Mouse (Mus musculus) olfactory bulb, adult 2 months (tissue): Measurements from ENCODE around the gene Notch2. TPM values are rescaled to one million over a fixed set of nuclear protein-coding genes. Genes with fewer than 3 reads are reported as not detected.
A peak's percentile ranks its signal among the peaks of the same experiment; 100 is the strongest.

Source experiments
- H3K27ac ChIP-seq: fragments of 200-500 bp; 2 replicates; pipeline ENCODE4 v1.5.1; 2012; ENCODE audit warnings: low read depth, low read length; ENCODE audit not compliant: insufficient read depth
- H3K4me1 ChIP-seq: fragments of 200-500 bp; 2 replicates; pipeline ENCODE4 v1.6.1; 2012; ENCODE audit warnings: low read length; ENCODE audit not compliant: control insufficient read depth, insufficient read depth
- H3K4me3 ChIP-seq: fragments of 200-500 bp; 2 replicates; pipeline ENCODE4 v1.5.1; 2012; ENCODE audit warnings: mild to moderate bottlenecking, low read depth, low read length, moderate library complexity; ENCODE audit not compliant: insufficient read depth
- CTCF ChIP-seq: fragments of 200-500 bp; IDR thresholded peaks from 2 replicates; pipeline ENCODE4 v1.5.1; 2012; ENCODE audit warnings: low read depth, mild to moderate bottlenecking, low read length, moderate library complexity; ENCODE audit not compliant: insufficient read depth
- POLR2A ChIP-seq: fragments of 200-500 bp; IDR thresholded peaks from 2 replicates; pipeline ENCODE4 v1.6.1; 2012; ENCODE audit warnings: mild to moderate bottlenecking, low read depth, low read length, moderate library complexity; ENCODE audit not compliant: insufficient read depth
- WGBS: fragments of 180-500 bp; shearing (Covaris S2); methylation state at CpG from one replicate; pipeline ENCODE4 v1.1.7; 2018; 5-methylcytosine and 5-hydroxymethylcytosine counted together
- polyA plus RNA-seq: library from polyadenylated mRNA; stranded (reverse); fragments of >200 nt; gene quantifications from 2 replicates; pipeline ENCODE4 v1.2.4, GENCODE M21; 2012; ENCODE audit warnings: low replicate concordance; ENCODE audit not compliant: missing spikeins, insufficient read depth, insufficient read length

The Notch2 gene
- polyA plus RNA-seq, 1 experiment: not detected

- WGBS: 39% methylated on average over 1 of the region's 1 CpGs
- Histone ChIP-seq H3K4me1 (peaks cover 39% of the 10 kb centered on the region), H3K4me3 (no peak overlapping the region), H3K27ac (peak overlapping the region; percentile 98)
- TF ChIP-seq POLR2A (no peak), CTCF (no peak)
Measured at GRCm38 (mm10) chr3:98062591-98063185, 49.4 kb downstream of the Notch2 start.

GRCm38 (mm10) chr3:98063186-98063771 lies 50.0 kb downstream of the Notch2 start:
- H3K4me1 ChIP-seq: peaks cover 41% of the 10 kb centered on the region
- WGBS: 15% methylated on average over 8 of the region's 8 CpGs
- peak overlapping the region; percentile 98 for H3K27ac ChIP-seq
- no peak for TF ChIP-seq POLR2A
- no peak for TF ChIP-seq CTCF
- H3K4me3 ChIP-seq: no peak overlapping the region

DNA sequence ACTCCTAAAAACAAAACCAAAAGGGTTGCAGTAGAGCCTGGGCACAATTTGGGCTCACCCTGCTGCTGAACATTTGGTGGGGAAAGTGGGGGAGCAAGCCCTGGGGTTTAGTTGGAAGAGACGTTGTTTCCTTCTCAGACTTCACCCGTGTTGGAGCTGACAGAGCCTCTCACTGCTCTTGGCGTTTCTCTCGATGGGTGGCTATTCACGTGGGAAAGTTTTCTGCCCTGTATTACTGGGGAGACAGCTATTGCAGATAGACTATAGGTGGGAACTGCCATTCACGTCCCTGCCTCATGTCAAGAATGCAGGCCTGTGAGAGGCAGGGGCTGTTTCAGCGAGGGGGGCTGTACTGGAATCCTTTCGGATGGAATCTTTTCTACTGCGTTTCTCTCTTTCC lies 50.5 kb downstream of the Notch2 start:
- peaks cover 41% of the 10 kb centered on the region for H3K4me1 ChIP-seq
- WGBS: 16% methylated on average over 9 of the region's 9 CpGs
- TF ChIP-seq POLR2A: no peak
- no peak for TF ChIP-seq CTCF
- no peak overlapping the region for H3K4me3 ChIP-seq
- H3K27ac ChIP-seq: peak overlapping the region; percentile 98

DNA sequence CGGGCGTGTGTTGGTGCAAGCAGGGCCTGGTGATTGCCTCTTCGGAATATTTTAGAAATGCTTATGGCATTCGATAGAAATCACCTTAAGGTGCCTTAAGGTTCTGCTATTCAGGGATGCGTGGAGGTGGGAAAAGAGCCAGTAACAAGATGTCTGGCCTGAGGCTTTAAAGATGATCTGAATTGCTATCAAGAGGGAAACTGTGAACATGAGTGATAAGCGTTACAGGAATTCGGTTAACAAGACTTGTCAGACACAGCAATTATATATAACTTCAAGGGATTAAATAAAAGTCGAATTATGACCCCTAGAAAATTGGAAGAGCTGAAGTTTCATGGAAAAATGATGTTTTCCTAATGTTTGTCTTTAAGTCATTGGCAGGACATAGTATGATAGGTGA lies 51.7 kb downstream of the Notch2 start:
- Histone ChIP-seq H3K4me1 (peaks cover 46% of the 10 kb centered on the region), H3K27ac (peak overlapping the region; percentile 64; the same call in 1 of the 2 replicates), H3K4me3 (no peak overlapping the region)
- WGBS: 79% methylated on average over 8 of the region's 8 CpGs
- TF ChIP-seq CTCF: no peak
- no peak for TF ChIP-seq POLR2A

- Histone ChIP-seq H3K4me1 (peaks cover 49% of the 10 kb centered on the region), H3K4me3 (no peak overlapping the region), H3K27ac (peak overlapping the region; percentile 58)
- 60% methylated on average over 3 of the region's 3 CpGs for WGBS
- TF ChIP-seq CTCF: no peak
- no peak for TF ChIP-seq POLR2A
Measured at GRCm38 (mm10) chr3:98066434-98066833, 53.1 kb downstream of the Notch2 start.

DNA sequence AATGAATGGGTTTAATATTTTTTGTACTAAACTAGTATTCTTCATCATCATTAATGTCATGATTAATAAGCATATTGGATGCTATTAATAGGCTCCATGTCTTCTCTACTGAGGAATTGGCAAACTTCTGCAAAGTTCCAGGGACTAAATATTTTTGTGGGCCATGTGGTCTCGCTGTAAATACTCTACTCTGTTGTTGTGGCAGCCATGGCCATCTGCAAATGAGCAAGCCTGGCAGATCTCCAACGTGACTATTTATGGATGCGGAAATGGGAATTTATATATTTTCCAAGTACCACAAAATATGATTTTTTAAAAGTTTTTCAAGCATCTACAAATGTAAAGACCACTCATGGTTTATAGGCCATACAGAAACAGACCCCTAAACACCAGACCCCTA lies 54.1 kb downstream of the Notch2 start:
- H3K27ac ChIP-seq: peak overlapping the region; percentile 59
- WGBS: 37% methylated on average over 3 of the region's 3 CpGs
- no peak overlapping the region for H3K4me3 ChIP-seq
- TF ChIP-seq POLR2A: no peak
- no peak for TF ChIP-seq CTCF
- H3K4me1 ChIP-seq: peaks cover 47% of the 10 kb centered on the region

DNA sequence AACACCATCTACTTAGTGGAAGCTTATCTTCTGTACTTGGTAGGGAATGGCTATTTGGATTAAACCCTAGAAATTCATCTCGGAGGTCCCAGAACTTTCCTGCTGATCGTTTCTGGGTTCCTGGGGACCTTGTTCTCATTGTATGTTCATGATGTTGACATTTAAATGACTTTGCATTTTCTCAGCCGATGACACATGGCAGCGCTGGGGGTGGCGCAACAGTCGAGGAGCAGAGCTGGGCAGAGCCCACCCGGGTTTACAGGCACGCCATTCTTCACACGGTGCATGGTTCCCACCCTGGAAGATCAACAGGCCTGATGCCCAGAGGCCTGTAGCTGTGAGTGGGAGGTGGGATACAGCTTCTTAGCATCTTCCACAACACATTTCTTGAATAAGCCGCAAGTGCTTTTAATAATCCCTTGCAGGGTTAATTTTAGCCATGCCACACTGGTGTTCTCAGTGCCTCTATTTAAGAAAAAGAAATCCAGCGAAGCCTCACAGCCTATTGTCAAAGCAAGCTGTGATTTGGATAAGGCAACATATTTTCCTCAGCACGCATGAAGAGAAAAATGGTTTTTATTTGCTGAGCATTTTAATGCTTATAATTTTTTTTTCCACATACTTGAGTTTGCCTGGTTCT lies 54.6 kb downstream of the Notch2 start:
- Histone ChIP-seq H3K4me1 (peaks cover 51% of the 10 kb centered on the region), H3K4me3 (no peak overlapping the region), H3K27ac (peak overlapping the region; percentile 59)
- TF ChIP-seq CTCF (no peak), POLR2A (no peak)
- WGBS: 29% methylated on average over 12 of the region's 12 CpGs

DNA sequence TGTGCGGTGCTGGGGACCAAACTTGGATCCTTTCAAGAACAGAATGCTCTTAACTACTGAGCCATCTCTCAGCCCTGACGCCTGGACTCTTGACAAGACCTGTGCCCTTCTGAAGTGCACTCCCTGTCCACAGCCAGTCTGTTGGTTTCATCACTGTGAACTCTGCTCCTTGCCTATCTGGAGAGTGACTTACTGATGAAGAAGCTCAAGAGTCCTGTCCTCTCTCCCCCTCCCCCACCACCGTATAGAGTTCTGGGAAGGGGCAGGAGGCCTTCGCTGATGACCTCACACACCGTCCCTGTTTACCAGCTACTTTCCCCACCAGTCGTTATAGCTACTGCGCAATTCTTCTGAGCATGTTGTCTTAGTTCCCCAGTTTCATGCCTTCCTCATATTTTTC lies 55.8 kb downstream of the Notch2 start:
- peak overlapping the region; percentile 49; the same call in 1 of the 2 replicates for H3K27ac ChIP-seq
- H3K4me1 ChIP-seq: peaks cover 46% of the 10 kb centered on the region
- TF ChIP-seq POLR2A: no peak
- no peak for TF ChIP-seq CTCF
- no peak overlapping the region for H3K4me3 ChIP-seq
- WGBS: 83% methylated on average over 7 of the region's 7 CpGs

DNA sequence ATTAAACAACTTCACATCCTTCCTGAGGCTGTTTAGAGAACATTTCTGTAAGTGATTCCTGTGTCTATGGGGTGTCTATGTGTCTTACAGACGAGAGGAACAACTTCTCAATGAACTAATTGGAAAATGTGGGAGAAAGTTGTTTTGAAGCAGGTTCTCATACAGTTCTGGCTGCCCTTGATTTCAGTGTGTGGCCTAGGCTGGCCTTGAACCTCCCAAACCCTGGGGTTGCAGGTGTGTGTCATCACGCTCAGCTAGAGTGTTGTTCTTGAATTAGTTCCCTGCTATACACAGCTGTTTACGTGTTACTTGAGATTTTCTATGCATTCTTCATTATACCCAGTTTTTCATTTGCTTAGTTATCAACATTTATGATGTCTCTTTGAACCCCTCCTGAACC lies 56.5 kb downstream of the Notch2 start:
- H3K4me1 ChIP-seq: peaks cover 42% of the 10 kb centered on the region
- 0 out of 2 replicates have a peak overlapping the region, but pooled peaks have one; percentile 47 for H3K27ac ChIP-seq
- TF ChIP-seq CTCF (no peak), POLR2A (no peak)
- no peak overlapping the region for H3K4me3 ChIP-seq
- WGBS: 65% methylated on average over 3 of the region's 3 CpGs
